Mouse (Mus musculus) thymus, adult 2 months (tissue): ENCODE data around the gene BC004004.

Experiments
- CTCF ChIP-seq: fragments of 200-500 bp; IDR thresholded peaks from 2 replicates; pipeline ENCODE4 v1.5.1; 2012; ENCODE audit warnings: mild to moderate bottlenecking, control low read depth, low read length, moderate library complexity, borderline replicate concordance; ENCODE audit not compliant: control insufficient read depth, poor library complexity, insufficient read depth; ENCODE audit errors: extremely low read depth
- POLR2A ChIP-seq: fragments of 200-500 bp; IDR thresholded peaks from 2 replicates; pipeline ENCODE4 v1.6.1; 2012; ENCODE audit warnings: mild to moderate bottlenecking, low read length, control low read depth, moderate library complexity; ENCODE audit not compliant: control insufficient read depth, poor library complexity, insufficient read depth; ENCODE audit errors: extremely low read depth

DNA sequence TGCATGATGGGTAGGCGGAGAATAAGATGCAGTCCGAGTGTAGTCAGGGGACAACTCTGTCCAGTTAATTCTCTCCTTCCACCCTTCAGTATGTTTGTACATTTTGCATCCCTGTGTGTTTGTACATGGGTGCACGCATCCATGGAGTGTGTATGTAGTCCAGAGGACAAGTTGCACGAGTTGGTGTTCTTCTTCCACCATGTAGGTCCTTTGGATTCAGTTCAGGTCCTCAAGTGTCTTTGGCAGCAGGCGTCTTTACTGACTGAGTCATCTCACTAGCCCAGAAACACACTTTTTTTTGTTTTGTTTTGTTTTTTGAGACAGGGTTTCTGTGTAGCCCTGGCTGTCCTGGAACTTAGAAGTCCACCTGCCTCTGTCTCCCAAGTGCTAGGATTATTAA lies 74.7 kb downstream of the BC004004 start:
- TF ChIP-seq POLR2A, result no peak
- TF ChIP-seq CTCF, result no peak
